Mouse (Mus musculus) heart, postnatal 36 days (tissue): ENCODE measurements around the gene Rpn2. TPM values are rescaled to one million over a fixed set of nuclear protein-coding genes. Genes with fewer than 3 reads are reported as not detected.

Experiments used
- DNase-seq, 2 experiments: peaks; one replicate each; pipeline ENCODE4 v3.0.0; 2021 to 2022
- intact Hi-C: fragments of 180-260 bp; cut with DNase I; formaldehyde crosslinking; loops from one replicate; pipeline ENCODE4 v1.15.1; 2025
- total RNA-seq, 2 experiments: library from RNA; stranded (reverse); gene quantifications; 2 replicates each; pipeline ENCODE4 v1.2.3; 2021

The Rpn2 gene
- total RNA-seq, result 100 to 1,000 TPM in 1 of 2 experiments, 10 to 100 TPM in 1; 92.5 to 101 TPM

GRCm38 (mm10) chr2:157278717-157279415 lies at the start of gene Rpn2:
Rpn2 (plus strand) TSS chr2:157279017.
- peak; percentile 97 to 98 for DNase-seq
- intact Hi-C loops, result loop anchor here (2.0 kb wide), 1 partner anchor 74 kb away; the partner anchor contains the start of gene Rbl1

GRCm38 (mm10) chr2:157235946-157236345 lies 42.9 kb upstream of the Rpn2 start:
- intact Hi-C loops, result no loop called here
- DNase-seq, result no peak

- no peak for DNase-seq
- intact Hi-C loops, result no loop called here
These were observed 33.8 kb upstream of the Rpn2 start for GRCm38 (mm10) chr2:157245001-157245400.

- no peak for DNase-seq
These were observed 33.2 kb upstream of the Rpn2 start for GRCm38 (mm10) chr2:157245603-157246002.

GRCm38 (mm10) chr2:157248111-157248510 lies 30.7 kb upstream of the Rpn2 start:
- intact Hi-C loops, result no loop called here
- DNase-seq, result no peak

More at GRCm38 (mm10) chr2:157245603-157246002, 33.2 kb upstream of the Rpn2 start:
- intact Hi-C loops, result no loop called here

- peak; percentile 31 to 59 for DNase-seq
- intact Hi-C loops, result no loop called here
These were observed 19.1 kb upstream of the Rpn2 start for GRCm38 (mm10) chr2:157259720-157260119.

GRCm38 (mm10) chr2:157261930-157262329 lies 16.9 kb upstream of the Rpn2 start:
- no peak for DNase-seq
- intact Hi-C loops, result no loop called here

- DNase-seq, result no peak
- intact Hi-C loops, result no loop called here
These were observed 16.3 kb upstream of the Rpn2 start for GRCm38 (mm10) chr2:157262506-157262905.

- no peak for DNase-seq
- intact Hi-C loops, result no loop called here
These were observed 15.7 kb upstream of the Rpn2 start for GRCm38 (mm10) chr2:157263101-157263500.

- no peak for DNase-seq
- intact Hi-C loops, result no loop called here
These were observed 15.0 kb upstream of the Rpn2 start for GRCm38 (mm10) chr2:157263832-157264231.

GRCm38 (mm10) chr2:157279416-157279800 lies 591 bp downstream of the Rpn2 start, which contains the start of gene Mroh8:
Mroh8 (minus strand) TSS chr2:157279549.
- DNase-seq, result no peak
- intact Hi-C loops, result loop anchor here (2.0 kb wide), 1 partner anchor 75 kb away; the partner anchor contains the start of gene Rbl1

- intact Hi-C loops, result no loop called here
- DNase-seq, result no peak
These were observed 4.5 kb downstream of the Rpn2 start for GRCm38 (mm10) chr2:157283321-157283720.

GRCm38 (mm10) chr2:157287542-157287941 lies 8.7 kb downstream of the Rpn2 start:
- intact Hi-C loops, result no loop called here
- peak; percentile 25 to 29 for DNase-seq

GRCm38 (mm10) chr2:157288996-157289395 lies 10.2 kb downstream of the Rpn2 start:
- intact Hi-C loops, result no loop called here
- no peak for DNase-seq

- DNase-seq, result peak; percentile 61 to 77
- intact Hi-C loops, result loop anchor here (1.0 to 5.0 kb wide), 2 partner anchors 165 to 279 kb away; partner anchors contain the start of gene Blcap
These were observed 13.3 kb downstream of the Rpn2 start for GRCm38 (mm10) chr2:157292093-157292492.

- intact Hi-C loops, result no loop called here
- DNase-seq, result no peak
These were observed 17.4 kb downstream of the Rpn2 start for GRCm38 (mm10) chr2:157296105-157296689.

GRCm38 (mm10) chr2:157300051-157300450 lies 21.2 kb downstream of the Rpn2 start:
- intact Hi-C loops, result no loop called here
- no peak for DNase-seq

- intact Hi-C loops, result no loop called here
- no peak for DNase-seq
These were observed 24.3 kb downstream of the Rpn2 start for GRCm38 (mm10) chr2:157303096-157303495.

GRCm38 (mm10) chr2:157306091-157307032 lies 27.5 kb downstream of the Rpn2 start:
- intact Hi-C loops, result no loop called here
- no peak for DNase-seq

GRCm38 (mm10) chr2:157307715-157308265 lies 29.0 kb downstream of the Rpn2 start:
- peak in 1 of 2 experiments; percentile 19 for DNase-seq
- intact Hi-C loops, result no loop called here
